Mouse (Mus musculus) ZHBTc4 (cell line): ENCODE results near the gene Prl7a2.

ENCODE experiments used
- DNase-seq: peaks from one replicate; pipeline ENCODE4 v3.0.0-alpha.2; 2011; ENCODE audit warnings: low read depth, low spot score

The Prl7a2 gene

DNA sequence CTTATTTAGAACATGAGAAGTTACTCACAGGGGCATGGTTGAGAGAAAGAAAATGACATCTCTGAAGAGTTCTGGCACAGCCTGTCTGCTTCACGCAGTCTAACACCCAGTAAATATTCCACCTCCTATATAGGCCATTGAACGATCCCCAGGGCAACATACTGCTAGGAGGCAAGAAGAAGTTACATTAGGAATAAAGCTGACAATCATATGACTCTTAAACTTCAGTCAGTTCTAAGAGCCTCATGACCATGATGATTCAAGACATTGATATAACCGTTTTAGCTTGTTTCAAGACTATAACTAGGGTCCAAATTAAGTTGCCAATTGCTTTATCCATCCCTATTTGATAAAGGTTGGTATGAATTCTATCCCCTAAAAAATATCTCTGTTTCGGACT, at the start of gene Prl7a2:
Prl7a2 (minus strand) TSS at position 101 of the 400 bp plus-strand sequence.
- DNase-seq, result no peak

DNA sequence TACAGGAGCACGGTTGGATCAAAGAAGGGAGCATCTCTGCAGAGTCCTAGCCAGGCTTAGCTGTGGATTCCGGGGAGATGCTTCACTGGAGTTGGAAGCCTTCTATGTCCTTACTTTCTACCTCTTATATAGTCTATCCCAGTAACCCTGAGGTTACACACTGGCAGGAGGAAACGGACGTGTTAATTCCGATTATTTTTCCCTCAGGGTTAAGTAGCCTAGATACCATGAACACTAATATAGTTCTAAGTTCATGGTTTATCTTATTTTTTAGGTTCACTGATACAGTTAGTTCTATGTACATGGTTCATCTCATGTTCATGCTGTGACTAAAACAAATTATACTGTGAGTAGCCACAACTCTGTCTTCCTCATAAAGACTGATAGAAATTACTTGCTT, 48.8 kb upstream of the Prl7a2 start, which contains the start of gene Prl7d1:
Prl7d1 (minus strand) TSS at position 101 of the 400 bp plus-strand sequence.
- no peak for DNase-seq

DNA sequence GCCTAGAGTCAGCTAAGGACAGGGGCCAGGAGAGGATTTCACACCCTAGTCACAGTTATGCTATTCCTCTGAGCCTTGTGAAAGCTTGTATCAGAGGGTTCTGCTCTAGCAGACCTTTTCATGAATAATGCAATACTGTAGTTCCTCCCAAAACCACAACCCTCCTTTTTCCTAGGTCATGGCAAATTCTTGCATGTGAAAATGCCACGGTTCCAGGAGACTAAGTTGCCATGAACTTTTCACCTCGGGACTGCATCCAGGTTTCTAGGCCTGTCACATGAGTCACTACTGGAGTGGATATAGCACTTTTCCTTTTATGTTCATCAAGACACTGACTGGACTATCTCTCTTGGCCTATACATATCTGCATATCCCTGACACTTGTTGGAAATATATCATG, 38.7 kb upstream of the Prl7a2 start:
- no peak for DNase-seq

DNA sequence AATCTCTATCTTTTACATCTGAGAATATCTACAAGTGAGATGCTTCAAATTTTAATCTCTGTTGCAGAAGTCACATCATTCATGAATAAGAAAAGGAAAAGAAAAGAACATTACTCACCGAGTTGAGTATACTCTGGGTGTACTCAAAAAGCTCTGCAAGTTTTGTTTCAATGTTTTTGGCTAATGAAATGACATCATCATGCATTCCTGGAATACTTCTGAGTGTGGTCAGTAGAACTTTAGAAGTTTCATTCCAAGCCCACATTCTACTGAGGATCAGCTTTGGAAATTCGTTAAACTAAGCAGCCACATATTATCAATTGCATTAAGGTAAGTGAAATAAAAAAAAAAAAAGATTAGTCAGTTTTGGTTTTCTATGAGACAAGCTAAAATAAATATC, 7.1 kb downstream of the Prl7a2 start:
- DNase-seq, result no peak

DNA sequence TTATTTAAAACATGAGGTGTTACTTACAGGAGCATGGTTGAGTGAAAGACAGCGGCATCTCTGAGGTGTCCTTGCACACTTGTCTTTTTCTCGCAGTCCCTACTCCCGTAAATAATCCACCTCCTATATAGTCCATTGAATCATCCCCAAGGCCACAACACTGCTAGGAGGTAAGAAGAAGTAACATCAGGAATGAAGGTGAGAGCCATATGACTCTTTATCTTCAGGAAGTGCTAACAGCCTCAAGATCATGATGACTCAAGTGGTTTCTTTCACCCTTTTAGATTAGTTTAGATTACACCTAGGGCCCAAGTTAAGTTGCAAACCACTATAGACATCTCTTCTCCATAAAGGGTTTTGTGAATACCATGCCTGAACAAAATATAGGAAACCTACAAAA, 25.4 kb downstream of the Prl7a2 start, which contains the start of gene Prl7a1:
Prl7a1 (minus strand) TSS at position 101 of the 400 bp plus-strand sequence.
- no peak for DNase-seq

DNA sequence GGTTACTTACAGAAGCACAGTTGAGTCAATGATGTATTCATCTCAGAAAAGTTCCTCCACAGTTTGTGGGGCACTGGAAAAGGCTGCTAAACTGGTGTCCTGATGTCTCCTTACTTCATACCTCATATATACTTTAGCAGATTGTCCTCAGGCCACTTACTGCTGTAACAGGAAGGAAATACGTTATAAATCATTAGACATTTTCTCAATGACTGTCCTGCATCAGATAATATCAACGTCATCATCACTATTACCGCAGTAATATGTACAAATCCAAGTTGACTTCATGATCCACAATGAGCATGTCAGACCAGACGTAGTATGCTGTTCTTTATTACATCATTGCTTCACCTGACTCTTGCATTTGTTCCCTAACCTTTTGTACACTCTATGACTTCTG, 57.4 kb downstream of the Prl7a2 start, which contains the start of gene Prl7b1:
Prl7b1 (minus strand) TSS at position 101 of the 400 bp plus-strand sequence.
- DNase-seq, result no peak
